Mouse (Mus musculus) heart, embryonic 16.5 days (tissue): ENCODE measurements at regions not wholly inside any gene's neighbourhood (a gene's known extent, or its start where the extent isn't known, plus 50 kb on each side); places are given as distances from the start of the nearest gene placed in this dataset.

Experiments
- ATAC-seq: fragments of 200-750 bp; cut with Nextera tagmentation; replicated peaks from 2 replicates; pipeline ENCODE4 v1.8.0; 2017; ENCODE audit warnings: moderate number of reproducible peaks; ENCODE audit not compliant: insufficient read depth, low FRiP score; ENCODE audit errors: extremely low read depth
- H3K27ac ChIP-seq: fragments of 300-500 bp; sonication (generic); 2 replicates; pipeline ENCODE4 v1.5.1; 2014; ENCODE audit warnings: mild to moderate bottlenecking, low read length, control low read depth, moderate library complexity
- H3K27me3 ChIP-seq: fragments of 300-500 bp; sonication (generic); 2 replicates; pipeline ENCODE4 v1.6.1; 2014; ENCODE audit warnings: low read length, mixed read lengths; ENCODE audit not compliant: control insufficient read depth, insufficient read depth
- H3K36me3 ChIP-seq: fragments of 300-500 bp; sonication (generic); 2 replicates; pipeline ENCODE4 v1.6.1; 2014; ENCODE audit not compliant: control insufficient read depth, insufficient read depth
- H3K4me1 ChIP-seq: fragments of 300-500 bp; sonication (generic); 2 replicates; pipeline ENCODE4 v1.6.1; 2014; ENCODE audit warnings: low read length, mixed read lengths; ENCODE audit not compliant: control insufficient read depth, insufficient read depth
- H3K4me2 ChIP-seq: fragments of 300-500 bp; sonication (generic); 2 replicates; pipeline ENCODE4 v1.6.1; 2014; ENCODE audit warnings: low read depth, mild to moderate bottlenecking, control low read depth, low read length
- H3K4me3 ChIP-seq: fragments of 300-500 bp; sonication (generic); 2 replicates; pipeline ENCODE4 v1.5.1; 2014; ENCODE audit warnings: mild to moderate bottlenecking, control low read depth, low read length
- H3K9ac ChIP-seq: fragments of 300-500 bp; sonication (generic); 2 replicates; pipeline ENCODE4 v1.6.1; 2014; ENCODE audit warnings: low read length, control low read depth
- H3K9me3 ChIP-seq: fragments of 300-500 bp; sonication (generic); replicated peaks from 2 replicates; pipeline ENCODE4 v1.6.1; 2016; ENCODE audit warnings: low read length; ENCODE audit not compliant: control insufficient read depth
- WGBS: fragments of 180-500 bp; shearing (Covaris S2); extraction: QIAGEN DNeasy Blood & Tissue Kit; methylation state at CpG from one replicate; pipeline ENCODE4 v1.1.7; 2014; 5-methylcytosine and 5-hydroxymethylcytosine counted together

GRCm38 (mm10) chr12:9807406-9807805 lies 237.5 kb downstream of the Osr1 start:
- Histone ChIP-seq H3K36me3 (no peaks in the 10 kb centered on the region), H3K4me2 (no peak overlapping the region), H3K9ac (no peak overlapping the region), H3K4me3 (no peak overlapping the region), H3K9me3 (no peaks in the 10 kb centered on the region), H3K27me3 (no peaks in the 10 kb centered on the region), H3K27ac (no peak overlapping the region), H3K4me1 (no peaks in the 10 kb centered on the region)
- WGBS = 30% methylated on average over 1 of the region's 1 CpGs
- no peak for ATAC-seq

DNA sequence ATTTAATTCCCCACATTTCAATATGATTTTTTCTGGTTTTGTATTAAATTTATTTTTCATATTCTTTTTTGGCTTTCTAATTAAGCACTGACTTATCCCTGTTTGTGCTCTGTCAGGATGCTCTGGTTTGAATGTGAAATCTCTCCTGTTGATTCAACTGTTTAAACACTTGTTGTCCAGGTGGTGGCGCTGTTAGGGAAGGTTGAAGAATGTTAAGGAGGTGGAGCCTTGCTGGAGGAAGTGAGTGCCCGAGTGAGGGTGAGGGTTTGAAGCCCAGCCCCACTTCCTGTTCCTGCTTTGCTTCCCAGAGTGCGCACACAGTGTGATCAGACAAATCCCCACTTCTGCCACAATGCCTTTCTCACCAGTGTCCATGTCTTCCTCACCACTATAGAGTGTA lies 263.4 kb downstream of the Osr1 start:
- no peak overlapping the region for H3K4me3 ChIP-seq
- no peak overlapping the region for H3K27ac ChIP-seq
- no peaks in the 10 kb centered on the region for H3K27me3 ChIP-seq
- 0 out of 2 replicates have a peak, but pooled peaks cover 2% of the 10 kb centered on the region for H3K9me3 ChIP-seq
- 54% methylated on average over 3 of the region's 3 CpGs for WGBS
- ATAC-seq = no peak
- no peak overlapping the region for H3K4me2 ChIP-seq
- H3K9ac ChIP-seq = no peak overlapping the region
- H3K4me1 ChIP-seq = no peaks in the 10 kb centered on the region
- H3K36me3 ChIP-seq = no peaks in the 10 kb centered on the region

GRCm38 (mm10) chr12:9839198-9839845 lies 269.4 kb downstream of the Osr1 start:
- H3K36me3 ChIP-seq = no peaks in the 10 kb centered on the region
- 72% methylated on average over 5 of the region's 5 CpGs for WGBS
- ATAC-seq = no peak
- no peaks in the 10 kb centered on the region for H3K4me1 ChIP-seq
- no peak overlapping the region for H3K4me3 ChIP-seq
- no peak overlapping the region for H3K9ac ChIP-seq
- H3K27ac ChIP-seq = no peak overlapping the region
- H3K9me3 ChIP-seq = no peaks in the 10 kb centered on the region
- H3K4me2 ChIP-seq = no peak overlapping the region
- H3K27me3 ChIP-seq = no peaks in the 10 kb centered on the region

DNA sequence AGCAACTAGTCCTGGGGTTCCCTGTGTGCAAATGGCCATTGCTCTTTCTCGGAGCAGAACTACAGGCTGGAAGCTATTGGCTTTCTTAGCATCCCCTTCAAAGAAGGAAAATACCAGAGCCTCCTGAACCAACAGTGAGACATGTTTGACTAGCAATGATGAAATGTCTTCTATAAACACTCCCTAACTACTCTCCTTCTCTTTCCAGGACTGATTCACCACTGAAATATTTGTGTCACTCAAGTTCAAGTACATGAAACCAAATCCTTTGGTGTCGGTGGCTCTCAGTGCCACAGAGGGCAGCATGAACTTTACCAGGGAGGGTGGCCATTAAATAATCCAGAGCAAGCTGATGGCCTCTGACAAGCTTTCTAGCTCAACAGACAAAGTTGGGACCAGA lies 270.0 kb downstream of the Osr1 start:
- no peak overlapping the region for H3K9ac ChIP-seq
- no peaks in the 10 kb centered on the region for H3K4me1 ChIP-seq
- no peak for ATAC-seq
- 63% methylated on average over 2 of the region's 2 CpGs for WGBS
- H3K27ac ChIP-seq = no peak overlapping the region
- no peak overlapping the region for H3K4me3 ChIP-seq
- H3K4me2 ChIP-seq = no peak overlapping the region
- H3K9me3 ChIP-seq = no peaks in the 10 kb centered on the region
- H3K36me3 ChIP-seq = no peaks in the 10 kb centered on the region
- H3K27me3 ChIP-seq = no peaks in the 10 kb centered on the region

DNA sequence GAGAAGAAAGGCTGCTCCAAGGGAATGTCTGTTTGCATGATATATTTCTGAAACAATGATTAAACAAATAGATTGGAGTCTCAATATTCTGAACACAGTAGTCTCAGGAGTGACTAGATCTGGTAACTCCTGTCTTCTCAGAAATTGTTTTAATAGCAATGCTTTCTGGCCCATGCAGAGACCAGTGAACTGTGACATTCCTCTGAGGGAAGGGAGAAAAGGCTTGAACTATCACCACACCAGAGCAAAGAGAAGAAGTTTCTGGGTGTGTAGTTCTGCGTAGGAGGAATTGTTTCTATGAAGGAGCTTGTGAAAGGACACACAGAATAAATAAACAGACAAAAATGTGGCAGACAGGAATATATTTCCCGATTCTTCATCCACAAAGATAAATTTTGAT lies 277.1 kb downstream of the Osr1 start:
- no peaks in the 10 kb centered on the region for H3K36me3 ChIP-seq
- ATAC-seq = no peak

GRCm38 (mm10) chr12:9847465-9848205 lies 277.7 kb downstream of the Osr1 start:
- 68% methylated on average over 7 of the region's 7 CpGs for WGBS
- Histone ChIP-seq H3K27me3 (no peaks in the 10 kb centered on the region), H3K4me3 (no peak overlapping the region), H3K27ac (no peak overlapping the region), H3K4me1 (no peaks in the 10 kb centered on the region), H3K9me3 (no peaks in the 10 kb centered on the region), H3K9ac (no peak overlapping the region), H3K36me3 (no peaks in the 10 kb centered on the region), H3K4me2 (no peak overlapping the region)
- no peak for ATAC-seq

More for the DNA sequence above, 277.1 kb downstream of the Osr1 start:
- Histone ChIP-seq H3K9me3 (no peaks in the 10 kb centered on the region), H3K4me2 (no peak overlapping the region), H3K4me3 (no peak overlapping the region), H3K27me3 (no peaks in the 10 kb centered on the region), H3K9ac (no peak overlapping the region), H3K4me1 (no peaks in the 10 kb centered on the region), H3K27ac (no peak overlapping the region)
- 70% methylated on average over 2 of the region's 2 CpGs for WGBS

DNA sequence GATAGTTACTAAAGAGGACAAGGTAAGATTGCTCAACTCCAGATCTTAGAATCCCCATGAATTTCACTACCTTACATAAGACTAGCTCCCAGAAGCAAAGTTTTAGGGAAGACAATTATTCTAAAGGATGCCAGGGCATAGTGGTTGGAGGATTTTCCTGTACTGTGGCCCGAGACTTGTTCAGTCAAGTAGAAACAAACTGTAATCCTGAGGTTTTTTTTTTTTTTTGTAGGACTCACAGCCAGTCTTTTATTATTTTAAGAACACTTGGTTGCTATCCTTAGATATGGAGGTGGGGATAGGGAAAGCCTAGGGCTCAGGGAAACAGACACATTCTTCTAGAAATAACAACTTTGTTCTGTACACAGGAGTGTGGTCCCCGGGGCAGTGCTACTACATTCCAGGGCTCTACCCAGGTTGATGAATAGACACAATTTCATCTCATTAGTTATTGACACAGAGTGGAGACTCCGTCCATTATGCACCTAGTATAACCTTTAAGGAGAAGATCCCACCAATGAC lies 285.6 kb downstream of the Osr1 start:
- no peaks in the 10 kb centered on the region for H3K27me3 ChIP-seq
- H3K4me3 ChIP-seq = no peak overlapping the region
- no peak for ATAC-seq
- no peaks in the 10 kb centered on the region for H3K36me3 ChIP-seq
- H3K4me1 ChIP-seq = no peaks in the 10 kb centered on the region
- H3K9me3 ChIP-seq = no peaks in the 10 kb centered on the region
- no peak overlapping the region for H3K4me2 ChIP-seq
- H3K9ac ChIP-seq = no peak overlapping the region
- 70% methylated on average over 3 of the region's 3 CpGs for WGBS
- H3K27ac ChIP-seq = no peak overlapping the region

DNA sequence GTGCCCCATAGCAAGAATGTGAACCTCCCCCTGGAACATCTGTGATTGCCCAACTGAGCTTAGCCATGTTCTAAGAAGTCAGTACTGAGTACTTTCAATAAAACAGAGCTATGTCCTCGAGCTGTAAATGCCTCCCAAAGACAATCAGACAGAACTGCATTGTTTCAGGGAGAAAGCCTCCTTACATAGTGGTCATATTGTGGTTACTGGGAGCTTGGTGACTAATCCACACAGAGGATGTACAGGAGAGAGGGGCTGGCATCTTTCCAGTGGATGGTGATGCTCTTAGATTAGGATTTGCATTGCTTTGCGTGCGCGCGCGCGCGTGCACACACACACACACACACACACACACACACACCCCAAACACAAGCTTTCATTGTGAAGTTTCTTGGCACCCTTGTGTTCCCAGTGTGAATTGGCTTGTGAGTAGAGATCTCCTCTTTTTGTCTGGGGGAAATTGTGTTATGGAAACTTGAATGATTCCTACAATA lies 286.3 kb downstream of the Osr1 start:
- no peak for ATAC-seq
- Histone ChIP-seq H3K27me3 (no peaks in the 10 kb centered on the region), H3K4me3 (no peak overlapping the region), H3K9ac (no peak overlapping the region), H3K9me3 (no peaks in the 10 kb centered on the region), H3K27ac (no peak overlapping the region), H3K4me1 (no peaks in the 10 kb centered on the region), H3K36me3 (no peaks in the 10 kb centered on the region), H3K4me2 (no peak overlapping the region)
- 89% methylated on average over 8 of the region's 8 CpGs for WGBS

GRCm38 (mm10) chr12:9857990-9858389 lies 288.1 kb downstream of the Osr1 start:
- no peak for ATAC-seq
- H3K36me3 ChIP-seq = no peaks in the 10 kb centered on the region
- no peak overlapping the region for H3K27ac ChIP-seq
- H3K4me1 ChIP-seq = no peaks in the 10 kb centered on the region
- no peaks in the 10 kb centered on the region for H3K27me3 ChIP-seq
- no peaks in the 10 kb centered on the region for H3K9me3 ChIP-seq
- H3K4me2 ChIP-seq = no peak overlapping the region
- H3K9ac ChIP-seq = no peak overlapping the region
- 67% methylated on average over 2 of the region's 2 CpGs for WGBS
- H3K4me3 ChIP-seq = no peak overlapping the region
